Mouse (Mus musculus): ENCODE measurements around the gene Dock4.

DNA sequence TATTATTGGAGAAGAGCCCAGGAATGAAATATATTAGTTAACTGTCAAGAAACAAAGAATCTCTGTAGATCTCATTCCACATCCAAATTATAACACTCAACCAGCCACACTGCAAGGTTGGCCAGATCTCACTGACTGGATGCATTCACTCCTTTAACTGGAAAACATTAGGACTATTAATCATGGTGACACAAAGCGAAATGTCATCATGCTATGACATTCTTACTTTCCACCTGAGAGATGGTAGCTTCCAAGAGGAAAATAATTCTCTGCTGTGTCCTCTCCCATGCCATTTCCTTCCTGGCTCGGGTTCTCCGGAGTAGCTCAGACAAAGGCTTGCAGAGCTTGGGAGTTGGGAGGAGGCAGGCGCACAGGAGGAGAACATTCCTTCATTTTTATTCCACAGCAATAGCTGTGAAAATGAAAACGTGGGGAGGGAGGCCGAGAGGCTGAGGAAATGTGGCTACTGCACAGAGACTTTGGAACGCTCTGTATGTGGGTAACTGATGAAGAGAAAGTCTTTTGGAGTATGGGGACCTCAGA, 17.0 kb downstream of the Dock4 start:
- TF ChIP-seq CTCF (IDR thresholded peaks at IDR 0.05; ENCODE audit: control insufficient read depth, insufficient read depth, insufficient replicate concordance, low read depth, low read length) (no peak), POLR2A (IDR thresholded peaks at IDR 0.05; ENCODE audit: control insufficient read depth, low read depth, low read length) (no peak)
